Mouse (Mus musculus) T-helper 1 cell (primary cell): ENCODE measurements around the gene Fcna.

ENCODE experiments used
- in situ Hi-C: fragments of 300-600 bp; cut with MboI, MseI; formaldehyde crosslinking; loops from one replicate; pipeline ENCODE4 v1.15.1; 2025; ENCODE audit warnings: high pct_unique_total_duplicates

The Fcna gene

DNA sequence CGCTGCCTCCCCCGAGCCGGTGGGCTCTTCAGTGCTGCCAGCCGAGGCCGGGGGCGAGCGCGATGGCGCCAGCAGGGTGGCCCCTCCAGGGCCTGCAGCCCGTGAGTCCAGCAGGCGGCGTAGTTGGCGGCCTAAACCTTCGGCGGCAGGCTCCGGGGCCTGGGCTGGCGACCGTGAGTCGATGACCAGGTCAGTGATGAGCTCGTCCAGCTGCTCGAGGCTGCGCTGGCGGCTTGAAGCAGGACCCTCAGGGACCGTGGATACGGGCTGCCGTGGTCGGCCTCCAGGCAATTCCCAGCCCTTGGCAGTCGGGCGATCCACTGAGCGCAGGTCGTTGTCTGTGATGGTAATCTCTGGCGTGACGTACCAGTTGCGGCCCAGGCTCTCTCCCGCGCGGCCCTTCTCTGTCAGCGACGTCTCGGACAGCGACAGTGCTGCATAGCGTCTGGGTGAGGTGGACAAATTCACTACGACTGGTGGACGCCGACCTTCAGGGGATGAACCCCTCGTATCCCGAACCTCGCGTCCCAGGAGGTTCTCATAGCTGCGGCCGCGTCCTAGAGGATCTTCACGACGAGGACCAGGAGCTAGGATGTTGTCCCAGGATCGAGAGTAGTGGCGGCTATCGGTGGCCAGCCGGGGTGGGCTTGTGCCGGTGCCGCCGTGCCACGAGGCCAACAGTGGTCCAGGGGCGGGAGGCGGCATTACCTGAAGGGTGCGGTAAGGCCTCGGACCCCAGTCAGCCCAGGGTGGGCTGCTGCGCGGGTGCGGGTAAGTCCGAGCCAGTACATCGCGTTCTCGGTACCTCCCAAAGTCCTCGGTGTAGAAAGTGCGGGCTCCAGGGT, 49.7 kb downstream of the Fcna start:
- in situ Hi-C loops: no loop called here

DNA sequence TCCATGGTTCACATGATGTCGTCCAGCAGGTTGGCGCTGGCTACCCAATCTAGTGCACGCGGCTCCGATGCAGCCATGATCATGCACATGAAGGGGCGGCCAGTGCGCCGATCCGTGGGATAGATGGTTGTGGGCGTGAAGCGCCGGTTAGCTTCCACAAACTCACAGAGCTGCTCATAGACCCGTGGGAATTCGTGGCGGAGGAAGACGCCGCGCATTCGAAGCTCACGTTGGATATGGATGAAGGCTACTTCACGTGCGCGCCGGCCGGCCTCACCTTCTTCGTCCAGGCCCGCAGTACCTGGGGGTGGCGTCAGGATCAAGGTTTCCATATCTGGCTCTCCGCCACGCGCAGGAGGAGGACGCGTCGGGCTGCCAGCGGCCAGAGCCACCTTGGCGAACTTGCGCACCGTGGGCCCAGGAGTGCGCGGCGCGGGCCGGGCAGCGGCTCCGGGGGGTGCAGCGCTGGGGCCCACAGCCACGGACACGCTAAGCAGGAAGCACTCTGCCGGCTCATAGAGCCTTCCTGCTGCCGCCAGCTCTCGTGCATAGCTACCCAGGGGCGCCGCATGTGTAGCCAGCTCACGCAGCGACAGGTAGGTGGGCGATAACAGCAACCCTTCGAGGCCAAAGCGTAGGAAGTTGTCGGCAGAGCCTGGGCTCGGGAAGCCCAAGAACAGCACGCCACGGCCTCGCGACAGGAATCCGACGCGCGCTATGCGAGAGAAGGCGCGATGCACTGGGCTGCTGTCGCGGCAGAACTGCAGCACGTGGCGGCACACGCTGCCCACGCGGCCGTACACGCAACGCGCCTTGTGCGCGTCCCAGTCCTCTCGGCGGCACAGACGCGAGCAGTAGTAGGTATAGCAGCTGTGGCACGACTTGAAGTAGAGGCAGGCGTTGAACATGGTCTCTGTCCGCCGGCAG, 50.6 kb downstream of the Fcna start:
- in situ Hi-C loops: no loop called here

DNA sequence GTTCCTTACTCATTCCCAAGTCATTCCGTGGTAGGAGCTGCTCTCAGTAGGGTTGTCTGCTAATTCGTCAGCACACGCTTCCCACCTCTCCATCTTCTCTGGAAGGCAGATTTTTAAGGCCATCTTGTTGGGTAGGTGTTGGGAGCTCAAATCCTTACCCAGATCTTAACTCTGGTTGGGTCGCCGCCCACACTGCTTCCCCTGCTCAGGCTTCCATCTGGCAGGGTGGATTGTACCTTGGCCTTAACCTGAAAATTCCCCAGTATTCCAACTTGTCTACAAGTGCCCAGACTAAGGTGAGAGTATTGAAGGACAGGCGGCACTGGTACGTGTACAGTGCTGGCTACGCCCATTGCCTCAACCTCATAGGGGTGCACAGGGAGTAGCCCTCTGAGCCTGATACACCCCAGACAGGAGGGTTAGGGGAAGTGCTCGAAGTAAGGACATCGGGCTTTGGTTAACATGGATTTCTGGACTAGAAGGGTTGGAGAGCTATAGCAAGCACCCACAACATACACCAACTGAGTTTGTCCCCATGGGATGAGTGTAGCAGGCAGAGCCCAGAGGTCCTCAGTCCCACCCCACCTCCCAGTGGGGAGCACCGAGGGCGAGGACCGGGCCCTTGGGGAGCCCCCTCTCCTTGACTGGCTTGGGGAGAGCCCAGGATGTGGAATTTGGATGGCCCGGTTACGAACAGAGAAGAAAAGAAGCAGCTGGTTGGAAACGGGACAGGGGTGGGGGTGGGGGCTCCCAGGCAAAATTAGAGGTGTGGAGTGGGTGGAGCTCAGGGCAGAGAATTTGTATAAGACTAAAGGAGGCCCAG, 51.6 kb downstream of the Fcna start:
- in situ Hi-C loops: no loop called here

DNA sequence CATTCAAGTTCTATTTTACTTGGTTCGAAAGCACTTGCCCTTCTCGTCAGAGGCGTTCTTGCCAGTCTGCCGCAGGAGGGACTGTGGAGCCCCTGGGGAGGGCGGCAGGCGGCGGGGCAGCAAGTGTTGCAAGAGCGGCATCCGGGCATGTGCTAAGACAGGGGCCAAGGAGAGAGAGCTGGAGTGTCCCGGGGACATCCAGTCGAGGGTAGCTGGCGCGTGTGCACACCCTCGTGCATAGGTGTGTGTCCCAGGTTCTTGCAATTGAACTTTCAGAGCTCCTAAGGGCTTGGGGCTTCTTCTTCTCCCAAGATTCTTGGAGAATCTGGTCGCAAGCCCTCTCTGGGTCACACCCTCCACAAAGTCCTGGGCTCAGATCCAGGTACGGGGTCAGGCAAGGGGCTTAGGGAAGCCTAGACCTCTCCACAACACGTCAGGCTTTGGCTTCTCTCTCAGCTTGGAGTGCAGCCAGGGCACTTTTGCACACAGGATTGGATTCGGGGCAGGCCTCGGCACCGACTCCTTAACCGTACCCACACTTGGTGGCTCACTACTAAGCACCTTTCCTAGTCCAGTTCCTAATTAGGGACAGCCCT, 52.3 kb downstream of the Fcna start:
- in situ Hi-C loops: no loop called here
